Mouse (Mus musculus) ES-Bruce4 (cell line): ENCODE data around the gene Rab23.

Experiments
- CTCF ChIP-seq: IDR thresholded peaks from one replicate; pipeline ENCODE4 v1.8.1; 2011; ENCODE audit warnings: low read depth, low read length
- EP300 ChIP-seq: IDR thresholded peaks from 2 replicates; pipeline ENCODE4 v1.6.1; 2011; ENCODE audit warnings: low read depth, low read length; ENCODE audit not compliant: insufficient read depth
- POLR2A ChIP-seq: IDR thresholded peaks from one replicate; pipeline ENCODE4 v1.8.1; 2011; ENCODE audit warnings: low read length; ENCODE audit not compliant: insufficient read depth

GRCm38 (mm10) chr1:33738681-33739278 lies 19.1 kb downstream of the Rab23 start:
- TF ChIP-seq CTCF (no peak), POLR2A (no peak), EP300 (no peak)
